Mouse (Mus musculus): ENCODE results near the gene Dusp5.
A peak's percentile ranks its signal among the peaks of the same experiment; 100 is the strongest.

Gene Dusp5

DNA sequence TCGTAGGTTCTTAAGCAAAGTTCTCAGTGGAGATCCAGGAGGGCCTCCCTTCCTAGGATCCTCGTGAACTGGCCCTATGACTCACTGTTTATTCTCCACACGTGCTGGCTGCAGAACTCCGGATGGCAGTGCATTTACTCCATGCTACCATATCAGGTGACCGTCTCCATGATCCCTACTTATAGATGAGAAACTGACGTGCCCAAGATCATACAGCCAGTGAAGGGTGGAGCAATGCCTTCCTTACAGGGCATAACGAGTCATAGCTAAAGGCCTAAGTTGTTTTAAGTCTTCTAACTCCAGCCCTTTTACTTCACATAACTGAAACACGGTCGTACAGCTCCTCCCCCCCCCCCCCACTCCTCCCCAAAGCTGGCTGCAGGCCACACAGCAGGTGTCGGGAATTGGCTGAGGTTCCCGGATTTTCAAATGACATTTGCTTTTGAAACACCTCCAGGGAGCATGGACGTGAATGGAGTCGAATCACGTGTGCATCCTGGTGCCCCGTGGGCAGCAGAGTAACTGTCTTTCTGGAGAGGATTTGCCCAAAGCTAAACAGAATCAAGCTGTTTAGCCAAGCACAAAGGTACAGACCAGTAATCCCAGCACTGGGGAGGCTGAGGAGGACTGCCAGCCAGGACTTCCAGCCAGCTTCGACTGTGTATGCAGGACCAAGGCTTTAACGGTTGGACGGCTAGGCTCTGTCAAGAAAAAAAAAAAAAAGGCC, 11.4 kb upstream of the Dusp5 start:
- DNase-seq (ENCODE audit: low read depth): peak; percentile 64

GRCm38 (mm10) chr19:53519549-53519948, 9.4 kb upstream of the Dusp5 start:
- no peak for DNase-seq (ENCODE audit: low read depth)

GRCm38 (mm10) chr19:53519981-53520380, 8.9 kb upstream of the Dusp5 start:
- no peak for DNase-seq (ENCODE audit: low read depth)

- no peak for DNase-seq (ENCODE audit: low read depth)
These were observed 7.6 kb upstream of the Dusp5 start for GRCm38 (mm10) chr19:53521137-53521795.

- DNase-seq (ENCODE audit: low read depth): no peak
These were observed 1.4 kb upstream of the Dusp5 start for GRCm38 (mm10) chr19:53527480-53527879.

- peak; percentile 46 for DNase-seq (ENCODE audit: low read depth)
These were observed 733 bp upstream of the Dusp5 start for GRCm38 (mm10) chr19:53528131-53528621.

- no peak for DNase-seq (ENCODE audit: low read depth)
These were observed 471 bp downstream of the Dusp5 start for GRCm38 (mm10) chr19:53529455-53529704.

DNA sequence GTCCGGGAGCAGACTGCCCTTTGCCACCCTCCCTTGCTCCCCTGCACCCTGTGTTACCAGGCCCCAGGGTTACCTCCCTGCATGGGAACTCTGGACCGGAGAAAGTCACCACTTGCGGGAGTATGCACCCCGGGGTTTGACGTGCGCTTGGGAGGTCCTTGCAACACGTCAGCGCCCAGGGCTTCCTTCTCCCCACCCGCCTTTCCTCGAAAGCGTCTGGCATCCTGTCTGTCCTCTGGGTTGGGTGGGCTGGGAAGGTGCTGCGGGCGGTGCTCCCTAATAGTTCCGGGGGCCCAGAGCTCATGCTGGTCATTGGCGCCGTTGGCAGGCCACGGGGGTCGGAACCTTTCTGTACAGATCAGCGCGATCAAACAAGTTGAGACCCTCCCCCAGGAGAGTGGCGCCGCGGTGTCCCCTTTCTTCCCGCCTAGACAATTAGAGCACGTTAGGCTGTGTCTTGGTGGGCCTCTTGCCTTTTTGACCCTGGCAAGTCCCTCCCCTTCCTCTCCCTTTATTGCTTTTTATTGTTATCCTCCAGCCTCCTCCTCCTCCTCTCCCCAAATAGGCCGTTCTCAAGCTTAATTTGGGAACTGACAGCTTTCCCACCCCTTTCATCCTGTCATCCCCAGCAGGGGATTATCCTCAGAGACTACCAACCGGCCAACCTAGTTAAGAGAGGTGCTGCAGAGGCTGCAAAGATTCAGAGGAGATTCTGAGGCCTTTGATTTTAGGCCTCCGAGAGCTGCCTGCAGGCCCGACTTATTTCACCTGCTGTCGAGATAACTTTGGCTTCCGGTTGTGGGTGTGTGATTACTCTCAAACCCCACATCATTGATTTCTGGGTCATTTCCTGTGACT, 1.0 kb downstream of the Dusp5 start:
- peak; percentile 79 for DNase-seq (ENCODE audit: low read depth)

GRCm38 (mm10) chr19:53531416-53531815, 2.5 kb downstream of the Dusp5 start:
- peak; percentile 83 for DNase-seq (ENCODE audit: low read depth)

- DNase-seq (ENCODE audit: low read depth): peak; percentile 87
These were observed 3.1 kb downstream of the Dusp5 start for GRCm38 (mm10) chr19:53532021-53532420.

GRCm38 (mm10) chr19:53532676-53533075, 3.8 kb downstream of the Dusp5 start:
- peak; percentile 46 for DNase-seq (ENCODE audit: low read depth)

DNA sequence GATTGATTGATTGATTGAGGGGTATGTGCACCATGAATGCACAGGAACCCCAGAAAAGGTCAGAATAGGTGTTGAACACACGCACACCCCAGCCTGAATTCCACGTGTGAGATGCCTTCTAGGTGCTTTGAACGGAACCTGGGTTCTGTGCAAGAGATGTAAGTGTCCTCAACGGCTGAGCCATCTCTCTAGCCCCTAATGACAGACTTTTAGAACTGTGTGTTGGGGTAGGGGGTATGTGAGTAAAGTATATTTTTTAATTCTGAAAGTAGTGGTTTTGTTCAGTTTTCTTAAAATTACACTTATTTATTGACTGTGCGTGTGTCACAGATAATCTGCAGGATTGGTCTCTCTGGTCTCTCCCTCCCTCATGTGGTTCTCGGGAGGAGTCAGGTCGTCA, 4.3 kb downstream of the Dusp5 start:
- no peak for DNase-seq (ENCODE audit: low read depth)

GRCm38 (mm10) chr19:53533810-53534601, 5.1 kb downstream of the Dusp5 start:
- DNase-seq (ENCODE audit: low read depth): no peak

DNA sequence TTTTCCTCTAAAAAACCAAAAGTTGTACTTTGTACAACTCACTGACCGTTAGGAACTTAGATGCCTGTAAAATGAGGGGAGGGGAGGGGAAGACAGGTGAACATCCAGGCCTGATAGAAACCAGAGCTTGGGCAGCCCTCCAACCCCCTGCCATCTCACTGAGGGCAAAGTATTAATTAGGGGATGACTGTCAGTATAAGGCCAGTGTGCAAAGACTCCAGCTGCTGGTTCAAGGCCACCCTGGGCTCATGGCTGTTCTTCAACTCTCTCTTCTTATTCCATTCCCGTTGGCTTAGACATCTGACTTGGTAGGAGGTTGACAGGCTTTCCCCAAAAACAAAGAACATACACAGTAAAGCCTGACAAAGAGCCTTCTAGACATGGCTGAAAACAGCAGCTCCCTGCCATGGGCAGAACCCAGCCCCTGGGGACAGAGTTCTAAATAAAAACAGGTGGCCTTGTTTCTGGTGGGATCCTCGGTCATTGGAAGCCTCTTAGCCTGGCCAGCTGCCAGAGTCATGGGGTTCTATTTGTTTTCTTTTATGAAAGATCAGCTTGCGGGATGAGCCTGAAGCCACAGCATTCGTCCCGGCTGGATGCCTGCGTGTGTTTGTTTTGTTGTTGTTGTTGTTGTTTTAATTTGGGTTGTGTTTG, 6.0 kb downstream of the Dusp5 start:
- DNase-seq (ENCODE audit: low read depth): peak; percentile 60

- peak; percentile 75 for DNase-seq (ENCODE audit: low read depth)
These were observed 6.5 kb downstream of the Dusp5 start for GRCm38 (mm10) chr19:53535421-53535820.

DNA sequence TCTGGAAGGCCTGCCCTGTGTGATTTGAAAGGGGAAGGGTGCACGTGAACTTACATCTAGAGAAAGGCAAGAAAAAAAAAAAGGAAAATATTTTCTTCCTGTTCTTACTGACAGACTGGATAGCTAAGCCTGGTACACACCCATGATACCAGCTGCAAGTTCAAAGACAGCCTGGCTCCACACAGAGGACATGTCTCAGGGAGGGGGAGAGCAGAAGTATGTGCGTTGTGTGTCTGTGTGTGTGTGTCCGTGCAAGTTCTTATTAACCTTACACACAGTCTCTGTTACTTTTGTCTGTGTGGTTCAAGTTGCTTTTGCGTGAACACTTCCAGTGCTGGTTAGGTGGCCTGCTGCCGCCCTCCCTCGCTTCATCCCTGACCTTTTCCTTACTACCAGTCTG, 7.3 kb downstream of the Dusp5 start:
- no peak for DNase-seq (ENCODE audit: low read depth)

DNA sequence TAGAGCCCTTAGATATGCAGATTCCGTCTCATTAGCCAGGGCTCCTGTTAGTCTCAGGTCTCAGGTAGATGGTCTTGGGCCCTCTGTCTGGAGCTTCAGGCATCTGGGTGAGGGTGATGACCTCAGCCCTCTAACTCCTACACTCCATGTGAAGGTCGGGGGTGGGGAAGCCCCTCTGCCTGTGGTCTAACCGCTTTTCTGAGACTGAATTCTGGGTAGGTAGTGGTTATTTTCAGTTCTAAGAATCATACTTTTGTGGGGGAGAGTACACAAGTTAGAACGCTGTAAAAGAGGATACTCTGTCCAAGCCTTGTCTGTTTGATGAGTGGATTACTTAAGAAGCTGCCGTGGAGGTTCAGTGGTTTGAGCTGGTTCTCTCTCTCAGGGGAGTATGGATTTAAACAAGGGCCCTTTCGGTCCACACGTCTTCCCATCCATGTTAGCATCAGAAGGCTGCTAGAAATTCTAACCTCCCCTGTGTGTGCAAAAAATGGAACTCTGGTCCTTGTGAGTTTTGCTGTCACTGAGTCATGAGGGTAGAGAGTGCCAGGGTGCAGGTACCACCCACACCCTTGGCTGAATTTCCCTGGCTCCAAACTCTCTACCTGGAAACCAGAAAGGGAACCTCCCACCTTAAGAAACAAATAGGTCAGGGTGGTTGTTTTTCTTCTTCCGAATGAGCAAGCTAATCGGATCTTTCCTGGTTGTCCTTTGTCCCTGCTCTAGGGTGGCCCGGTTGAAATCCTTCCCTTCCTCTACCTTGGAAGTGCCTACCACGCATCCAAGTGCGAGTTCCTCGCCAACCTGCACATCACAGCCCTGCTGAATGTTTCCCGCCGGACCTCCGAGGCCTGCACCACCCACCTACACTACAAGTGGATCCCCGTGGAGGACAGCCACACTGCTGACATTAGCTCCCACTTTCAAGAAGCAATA, 8.1 kb downstream of the Dusp5 start:
- no peak for DNase-seq (ENCODE audit: low read depth)

GRCm38 (mm10) chr19:53538024-53538423, 9.1 kb downstream of the Dusp5 start:
- DNase-seq (ENCODE audit: low read depth): no peak

- no peak for DNase-seq (ENCODE audit: low read depth)
These were observed 9.9 kb downstream of the Dusp5 start for GRCm38 (mm10) chr19:53538796-53539195.

- no peak for DNase-seq (ENCODE audit: low read depth)
These were observed 10.4 kb downstream of the Dusp5 start for GRCm38 (mm10) chr19:53539296-53539695.
